Mouse (Mus musculus) G1E (cell line): ENCODE results near the gene Sult3a2. TPM values are rescaled to one million over a fixed set of nuclear protein-coding genes. Genes with fewer than 3 reads are reported as not detected.
"Not testable (repeated sequence)": the region's sequence is repeated elsewhere in the genome, so short reads cannot be mapped to it uniquely, and the experiment has no call there.

Experiments used
- ATAC-seq: 2 replicates; pipeline ENCODE4 v1.8.0; 2016; ENCODE audit warnings: mild to moderate bottlenecking; ENCODE audit not compliant: insufficient number of reproducible peaks, poor library complexity, low FRiP score, severe bottlenecking; ENCODE audit errors: extremely low read depth
- DNase-seq: peaks from one replicate; pipeline ENCODE4 v3.0.0; 2012; ENCODE audit warnings: low spot score
- H3K27me3 ChIP-seq: 2 replicates; pipeline ENCODE4 v1.6.1; 2012; ENCODE audit warnings: mild to moderate bottlenecking, low read length, inconsistent platforms; ENCODE audit not compliant: insufficient read depth
- H3K36me3 ChIP-seq: replicated peaks from 2 replicates; pipeline ENCODE3; 2012; ENCODE audit warnings: mild to moderate bottlenecking, inconsistent platforms
- H3K4me1 ChIP-seq: 2 replicates; pipeline ENCODE4 v1.6.1; 2012; ENCODE audit warnings: low read depth, low read length, inconsistent platforms, mixed read lengths; ENCODE audit not compliant: insufficient read depth
- H3K4me3 ChIP-seq: 2 replicates; pipeline ENCODE4 v1.5.1; 2012; ENCODE audit warnings: low read depth, mild to moderate bottlenecking, inconsistent platforms, low read length, moderate library complexity, mixed read lengths
- H3K9me3 ChIP-seq: replicated peaks from 2 replicates; pipeline ENCODE4 v1.6.1; 2012; ENCODE audit warnings: inconsistent platforms
- CTCF ChIP-seq: IDR thresholded peaks from 2 replicates; pipeline ENCODE4 v1.5.1; 2012; ENCODE audit warnings: low read depth, low read length, inconsistent platforms, mixed read lengths
- GATA1 ChIP-seq: IDR thresholded peaks from 2 replicates; pipeline ENCODE4 v1.6.1; 2012; ENCODE audit warnings: borderline replicate concordance, low read length, inconsistent platforms, mixed read lengths
- GATA2 ChIP-seq: IDR thresholded peaks from 2 replicates; pipeline ENCODE4 v1.6.1; 2012; ENCODE audit warnings: low read depth, low read length, inconsistent platforms, borderline replicate concordance
- POLR2AphosphoS5 ChIP-seq: IDR thresholded peaks from 2 replicates; pipeline ENCODE4 v1.6.1; 2012; ENCODE audit warnings: low read depth, low read length, inconsistent platforms; ENCODE audit not compliant: insufficient replicate concordance
- TAL1 ChIP-seq: conservative IDR thresholded peaks from 2 replicates; pipeline ENCODE4 v1.6.1; 2012; ENCODE audit warnings: low read depth, low read length, inconsistent platforms, mixed read lengths
- polyA plus RNA-seq: library from polyadenylated mRNA; stranded (reverse); fragments of >175 nt; gene quantifications from 2 replicates; pipeline ENCODE4 v1.2.3, GENCODE M21; 2012
- total RNA-seq, 2 experiments: library from RNA; stranded (forward) in 1 of 2; stranded (reverse) in 1 of 2; fragments of 200-1000 nt in 1 of 2; fragments of >200 nt in 1 of 2; fragmentation: Nextera tagmentation in 1 of 2; gene quantifications; 2 replicates each; pipeline ENCODE4 v1.2.3; 2014 to 2017

Sult3a2 gene
- total and polyA plus RNA-seq, 3 experiments, result not detected

- no peak for TF ChIP-seq POLR2AphosphoS5
- TF ChIP-seq GATA1, result no peak
- no peak for TF ChIP-seq CTCF
- no peak for TF ChIP-seq GATA2
- TF ChIP-seq TAL1, result no peak
- DNase-seq (no peak), ATAC-seq (no peak)
- Histone ChIP-seq H3K4me1 (no peaks in the 10 kb centered on the region), H3K36me3 (no peaks in the 10 kb centered on the region), H3K4me3 (no peak overlapping the region), H3K9me3 (no peaks in the 10 kb centered on the region), H3K27me3 (no peaks in the 10 kb centered on the region)
These were observed 1.0 kb upstream of the Sult3a2 start for GRCm38 (mm10) chr10:33787541-33787940.

GRCm38 (mm10) chr10:33735251-33735650 lies 51.3 kb downstream of the Sult3a2 start:
- H3K9me3 ChIP-seq, H3K27me3 ChIP-seq, H3K4me1 ChIP-seq, ATAC-seq, DNase-seq, H3K36me3 ChIP-seq, H3K4me3 ChIP-seq: not testable (repeated sequence)

DNA sequence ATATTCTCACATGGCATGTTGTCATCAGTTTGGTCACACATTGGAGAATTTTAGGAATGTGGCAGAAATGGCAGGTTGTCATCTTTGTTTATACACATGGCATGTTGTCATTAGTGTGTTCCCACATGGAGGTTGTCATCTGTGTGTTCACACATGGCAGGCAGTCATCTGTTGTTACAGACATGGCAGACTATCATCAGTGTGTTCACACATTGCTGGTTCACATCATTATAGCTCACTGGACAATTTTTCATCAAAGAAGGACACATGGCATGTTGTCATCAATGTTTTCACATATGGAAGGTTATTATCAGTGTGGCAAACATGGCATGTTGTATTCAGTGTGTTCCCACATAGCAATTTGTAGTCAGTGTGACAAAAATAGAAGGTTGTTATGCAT lies 53.3 kb downstream of the Sult3a2 start:
- ATAC-seq, result no peak

DNA sequence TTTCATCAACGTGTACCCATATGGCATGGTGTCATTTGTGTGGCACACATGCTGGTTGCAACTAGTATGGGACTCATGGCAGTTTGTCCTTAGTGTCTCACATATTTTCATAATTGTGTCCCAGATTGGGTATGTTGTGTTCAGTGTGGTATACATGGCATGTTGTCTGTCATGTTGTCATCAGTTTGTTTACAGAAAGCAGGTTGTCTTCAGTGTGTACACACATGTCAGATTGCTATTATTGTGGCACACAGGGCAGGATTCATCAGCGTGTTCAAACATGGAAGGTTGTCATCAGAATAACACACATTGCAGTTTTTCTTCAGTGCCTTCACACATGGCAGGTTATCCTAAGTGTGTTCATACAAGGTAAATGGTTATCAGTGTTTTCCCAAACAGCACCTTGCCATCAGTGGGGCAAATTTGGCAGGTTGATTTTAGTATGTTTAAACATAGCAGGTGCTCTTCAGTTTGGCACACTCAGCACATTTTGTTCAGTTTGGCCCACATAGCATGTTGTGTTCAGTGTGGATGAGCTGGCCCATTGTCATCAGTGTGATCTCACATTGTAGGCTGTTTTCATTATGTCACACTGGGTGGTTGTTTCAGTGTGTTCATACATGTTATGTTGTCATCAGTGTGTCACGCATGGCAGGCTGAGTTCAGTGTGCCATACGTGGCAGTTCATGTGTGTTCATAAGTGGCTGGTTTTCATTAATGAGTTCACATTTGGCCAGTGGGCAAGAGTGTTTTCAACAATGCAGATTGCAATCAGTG lies 53.9 kb downstream of the Sult3a2 start:
- DNase-seq (no peak), ATAC-seq (no peak)
- no peak overlapping the region for H3K4me3 ChIP-seq
- no peaks in the 10 kb centered on the region for H3K36me3 ChIP-seq
- TF ChIP-seq CTCF (no peak), GATA1 (no peak), TAL1 (no peak), POLR2AphosphoS5 (no peak)
- H3K4me1 ChIP-seq, result no peaks in the 10 kb centered on the region
- H3K9me3 ChIP-seq, result no peaks in the 10 kb centered on the region
- no peaks in the 10 kb centered on the region for H3K27me3 ChIP-seq

More for the DNA sequence above, 53.3 kb downstream of the Sult3a2 start:
- Histone ChIP-seq H3K27me3 (no peaks in the 10 kb centered on the region), H3K9me3 (no peaks in the 10 kb centered on the region), H3K36me3 (no peaks in the 10 kb centered on the region), H3K4me3 (no peak overlapping the region), H3K4me1 (no peaks in the 10 kb centered on the region)
- no peak for TF ChIP-seq GATA2
- DNase-seq, result no peak

DNA sequence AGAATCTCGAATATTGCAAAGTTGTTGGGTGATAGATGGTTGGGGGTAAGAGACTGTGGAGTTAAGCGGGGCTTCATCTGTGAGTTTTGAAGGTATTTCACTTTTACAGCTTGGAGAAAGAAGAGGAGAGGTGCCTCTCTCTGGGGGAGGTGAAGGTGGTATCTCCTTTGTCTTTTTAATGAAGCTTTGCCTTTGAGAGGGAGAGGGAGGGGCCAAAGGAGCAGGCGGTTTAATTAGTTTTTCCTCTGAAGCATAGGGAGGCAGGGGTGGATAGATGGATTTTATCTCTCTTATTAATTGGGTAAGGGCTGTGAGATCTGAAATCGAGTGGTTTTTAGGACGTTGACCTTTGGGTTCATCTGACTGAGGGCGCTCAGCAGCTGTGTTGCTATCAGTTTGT lies 62.7 kb downstream of the Sult3a2 start:
- Histone ChIP-seq H3K4me1 (no peaks in the 10 kb centered on the region), H3K4me3 (no peak overlapping the region), H3K27me3 (no peaks in the 10 kb centered on the region), H3K36me3 (no peaks in the 10 kb centered on the region), H3K9me3 (no peaks in the 10 kb centered on the region)
- DNase-seq (no peak), ATAC-seq (no peak)
- no peak for TF ChIP-seq GATA2
- no peak for TF ChIP-seq POLR2AphosphoS5
- no peak for TF ChIP-seq GATA1
- TF ChIP-seq CTCF, result no peak
- TF ChIP-seq TAL1, result no peak

DNA sequence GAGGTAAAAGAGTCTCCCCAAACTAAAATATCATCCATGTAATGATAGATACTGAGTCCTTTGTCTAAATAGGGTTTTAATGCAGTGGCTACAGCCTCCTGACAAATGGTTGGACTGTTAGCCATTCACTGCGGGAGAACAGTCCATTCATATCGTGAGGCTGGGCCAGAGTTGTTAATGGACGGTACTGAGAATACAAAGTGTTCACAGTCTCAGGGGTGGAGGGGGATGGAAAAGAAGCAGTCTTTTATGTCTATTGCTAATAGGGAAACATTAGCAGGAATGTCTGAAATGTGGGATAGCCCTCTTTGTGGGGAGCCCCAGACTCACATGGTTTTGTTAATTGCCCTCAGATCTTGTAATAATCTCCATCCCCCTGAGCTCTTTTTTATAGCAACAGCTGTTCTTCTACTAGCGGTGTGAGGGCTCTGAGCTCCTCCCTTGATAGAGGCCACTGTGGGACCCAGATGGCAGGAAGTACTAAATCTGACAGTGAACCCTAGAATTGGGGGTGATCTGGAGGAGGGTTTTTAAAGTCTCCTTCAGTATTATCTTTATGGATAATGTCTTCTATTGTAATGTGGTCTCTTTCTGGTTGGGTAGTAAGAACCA lies 64.6 kb downstream of the Sult3a2 start:
- TF ChIP-seq POLR2AphosphoS5 (no peak), CTCF (no peak), TAL1 (no peak), GATA1 (no peak), GATA2 (no peak)
- DNase-seq (no peak), ATAC-seq (no peak)
- Histone ChIP-seq H3K4me1 (no peaks in the 10 kb centered on the region), H3K9me3 (no peaks in the 10 kb centered on the region), H3K36me3 (no peaks in the 10 kb centered on the region), H3K4me3 (no peak overlapping the region), H3K27me3 (no peaks in the 10 kb centered on the region)

Other genes starting within 250 kb of the Sult3a2 start
- not detected in 2 replicates for gene Clvs2, start 161.9 kb downstream of the Sult3a2 start, total RNA-seq (2014; fragmentation: Nextera tagmentation)
- gene Clvs2, start 161.9 kb downstream of the Sult3a2 start, total RNA-seq (2017), result 0.06 and 0.27 TPM in 2 replicates
- gene Clvs2, start 161.9 kb downstream of the Sult3a2 start, polyA plus RNA-seq, result not detected in 2 replicates
- gene Sult3a1, start 71.0 kb upstream of the Sult3a2 start, total RNA-seq (2014; fragmentation: Nextera tagmentation), result not detected in 2 replicates
- not detected in 2 replicates for gene Sult3a1, start 71.0 kb upstream of the Sult3a2 start, total RNA-seq (2017)
- not detected in 2 replicates for gene Sult3a1, start 71.0 kb upstream of the Sult3a2 start, polyA plus RNA-seq
- not detected in 2 replicates for gene Rsph4a, start 118.4 kb upstream of the Sult3a2 start, total RNA-seq (2014; fragmentation: Nextera tagmentation)
- gene Rsph4a, start 118.4 kb upstream of the Sult3a2 start, total RNA-seq (2017), result 0.06 and 0.11 TPM in 2 replicates
- not detected in 2 replicates for gene Rsph4a, start 118.4 kb upstream of the Sult3a2 start, polyA plus RNA-seq
- gene Zup1, start 164.6 kb upstream of the Sult3a2 start, total RNA-seq (2014; fragmentation: Nextera tagmentation), result 27.2 and 38.2 TPM in 2 replicates
- gene Zup1, start 164.6 kb upstream of the Sult3a2 start, total RNA-seq (2017), result 20.8 and 24.6 TPM in 2 replicates
- gene Zup1, start 164.6 kb upstream of the Sult3a2 start, polyA plus RNA-seq, result 0.81 and 1.6 TPM in 2 replicates
- gene Rwdd1, start 232.9 kb upstream of the Sult3a2 start, total RNA-seq (2014; fragmentation: Nextera tagmentation), result 250 and 269 TPM in 2 replicates
- gene Rwdd1, start 232.9 kb upstream of the Sult3a2 start, total RNA-seq (2017), result 232 and 246 TPM in 2 replicates
- gene Rwdd1, start 232.9 kb upstream of the Sult3a2 start, polyA plus RNA-seq, result 57.2 and 67.7 TPM in 2 replicates